Mouse (Mus musculus): ENCODE data around the gene Zfp423.
A peak's percentile ranks its signal among the peaks of the same experiment; 100 is the strongest.

DNA sequence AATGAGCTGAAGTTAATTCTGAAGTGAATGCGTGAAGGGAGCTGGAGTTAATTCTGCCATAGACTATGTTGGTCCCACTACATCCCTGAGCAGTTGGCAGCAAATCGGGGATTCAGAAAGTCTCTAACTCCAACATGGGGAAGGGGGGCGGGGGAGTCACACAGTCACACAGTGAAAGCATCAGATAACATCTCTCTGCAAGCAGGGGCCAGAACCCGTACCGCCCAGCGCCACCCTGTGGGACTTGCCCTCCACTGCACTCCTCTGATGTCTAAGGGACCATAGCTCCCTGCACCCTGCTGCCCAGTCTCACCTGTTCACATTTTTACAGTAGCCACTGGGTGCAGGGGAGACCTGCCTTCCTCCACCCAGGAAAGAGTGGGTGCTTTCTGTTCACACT, 129.2 kb downstream of the Zfp423 start:
- TF ChIP-seq EP300 (IDR thresholded peaks at IDR 0.05; ENCODE audit: low read depth) (no peak), CTCF (IDR thresholded peaks at IDR 0.05; ENCODE audit: low read depth) (peak; percentile 12; the same call in 1 of the 2 replicates)

Measured in heart, postnatal 0 days (tissue).